Mouse (Mus musculus) heart, postnatal 36 days (tissue): ENCODE results near the gene Chmp5. TPM values are rescaled to one million over a fixed set of nuclear protein-coding genes. Genes with fewer than 3 reads are reported as not detected.
"Not testable (repeated sequence)": the region's sequence is repeated elsewhere in the genome, so short reads cannot be mapped to it uniquely, and the experiment has no call there.

ENCODE experiments used
- DNase-seq, 2 experiments: peaks; one replicate each; pipeline ENCODE4 v3.0.0; 2021 to 2022
- intact Hi-C: fragments of 180-260 bp; cut with DNase I; formaldehyde crosslinking; loops from one replicate; pipeline ENCODE4 v1.15.1; 2025
- total RNA-seq, 2 experiments: library from RNA; stranded (reverse); gene quantifications; 2 replicates each; pipeline ENCODE4 v1.2.3; 2021

The Chmp5 gene
- 10 to 100 TPM; 39.2 to 40.1 TPM for total RNA-seq

DNA sequence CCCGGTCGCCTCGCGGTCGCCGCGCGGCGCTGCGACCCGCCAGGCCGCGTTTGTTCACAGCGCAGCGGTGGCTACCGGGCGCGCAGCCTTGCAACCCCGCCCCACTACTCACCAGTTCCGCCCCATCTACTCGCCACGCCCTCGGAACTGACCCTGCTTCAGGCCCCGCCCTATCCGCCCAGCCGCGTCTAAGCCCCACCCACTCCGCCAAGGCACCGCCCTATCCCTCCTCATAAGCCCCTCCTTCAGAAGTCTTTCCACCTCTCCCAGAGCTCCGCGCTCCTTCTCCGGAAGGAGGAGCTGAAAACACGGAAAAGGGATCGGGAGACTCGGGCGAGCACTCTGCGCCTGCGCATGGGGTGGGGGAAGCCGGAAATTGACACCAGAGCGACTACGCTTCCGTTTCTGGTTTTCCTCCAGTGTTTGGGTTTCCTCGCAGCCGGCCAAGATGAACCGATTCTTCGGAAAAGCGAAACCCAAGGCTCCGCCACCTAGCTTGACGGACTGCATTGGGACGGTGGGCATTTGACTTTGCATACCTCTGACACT, at the start of gene Chmp5, which contains the start of gene Bag1:
Gene Chmp5, plus strand, starts transcription at position 248 of the 549 bp plus-strand sequence.
Gene Bag1, minus strand, starts transcription at position 135 of the 549 bp plus-strand sequence.
- intact Hi-C loops: loop anchor here (5.0 kb wide), 1 partner anchor 96 kb away; the partner anchor contains the start of gene B4galt1
- DNase-seq: peak; percentile 98 to 99

GRCm38 (mm10) chr4:40898476-40899044, 49.6 kb upstream of the Chmp5 start:
- intact Hi-C loops: no loop called here
- DNase-seq: no peak

DNA sequence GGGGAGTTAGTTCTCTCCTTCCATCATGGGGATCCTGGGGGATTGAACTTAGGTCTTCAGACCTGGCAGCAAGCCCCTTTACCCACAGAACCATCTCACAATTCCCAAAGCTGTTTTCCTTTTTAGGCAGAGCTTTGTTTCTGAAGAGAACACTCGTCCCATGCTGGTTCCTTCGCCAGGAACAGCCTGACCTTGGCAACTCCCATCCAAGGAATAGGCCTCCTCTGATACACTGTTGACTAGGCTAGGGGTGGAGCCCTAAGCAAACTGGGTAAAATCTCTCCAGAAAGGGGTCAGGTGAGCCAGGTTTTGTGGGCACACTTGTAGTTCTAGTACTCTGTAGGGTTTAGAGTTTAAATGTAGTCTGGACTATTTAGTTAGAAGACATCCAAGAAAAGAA, 48.9 kb upstream of the Chmp5 start:
- DNase-seq: no peak
- intact Hi-C loops: no loop called here

DNA sequence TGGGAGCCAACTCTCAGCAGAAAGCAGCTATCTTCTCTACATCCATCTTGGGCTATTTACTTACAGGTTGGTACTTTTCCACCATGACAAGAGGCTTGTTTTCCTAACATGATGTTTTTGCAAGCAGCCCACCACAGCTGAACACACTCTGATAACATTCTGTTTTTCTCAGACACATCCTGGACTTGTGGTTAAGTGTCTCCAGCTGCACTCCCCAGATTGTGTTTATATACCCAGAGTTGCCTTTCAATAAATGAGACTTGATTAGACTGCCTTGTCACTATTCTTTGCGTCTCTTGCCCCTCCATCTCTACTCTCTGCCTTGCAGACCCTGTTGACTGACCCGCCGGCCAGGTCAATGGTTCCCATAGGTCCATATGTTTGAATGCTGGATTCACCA, 48.1 kb upstream of the Chmp5 start:
- intact Hi-C loops: no loop called here

GRCm38 (mm10) chr4:40900612-40901011, 47.6 kb upstream of the Chmp5 start:
- intact Hi-C loops: no loop called here
- DNase-seq: no peak

More for the DNA sequence above, 48.1 kb upstream of the Chmp5 start:
- no peak for DNase-seq

- intact Hi-C loops: loop anchor here (1.0 to 2.0 kb wide), 2 partner anchors 49 to 133 kb away; no protein-coding TSS in a partner anchor
- no peak for DNase-seq
These were observed 41.9 kb upstream of the Chmp5 start for GRCm38 (mm10) chr4:40906298-40906697.

GRCm38 (mm10) chr4:40908261-40908969, 39.8 kb upstream of the Chmp5 start:
- DNase-seq: peak; percentile 24 to 39
- intact Hi-C loops: no loop called here

DNA sequence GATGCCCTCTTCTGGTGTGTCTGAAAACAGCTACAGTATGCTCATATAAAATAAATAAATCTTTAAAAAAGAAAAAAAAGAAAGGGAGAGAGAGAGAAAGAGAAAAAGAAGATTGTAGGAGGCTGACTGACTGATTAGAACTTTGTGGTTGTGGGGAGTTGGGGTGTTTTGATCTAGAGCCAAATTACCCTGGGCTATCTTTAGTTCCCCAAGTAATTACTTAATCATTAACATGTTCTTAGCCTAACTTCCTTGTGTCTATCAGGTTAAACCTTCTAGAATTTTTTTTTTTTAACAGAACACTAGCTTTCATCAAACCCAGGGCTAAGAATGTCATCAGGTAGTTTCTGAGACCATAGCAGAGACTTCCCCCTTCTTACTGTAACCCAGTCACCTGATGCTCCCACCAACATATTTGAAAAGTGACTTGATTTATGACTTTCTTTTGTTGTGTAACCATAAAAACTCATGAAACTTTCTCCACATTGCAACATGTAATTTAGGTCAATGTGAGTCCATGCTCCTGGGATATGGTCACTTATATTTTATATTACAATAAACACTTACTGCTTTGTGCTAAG, 33.8 kb upstream of the Chmp5 start:
- no peak for DNase-seq
- intact Hi-C loops: no loop called here

DNA sequence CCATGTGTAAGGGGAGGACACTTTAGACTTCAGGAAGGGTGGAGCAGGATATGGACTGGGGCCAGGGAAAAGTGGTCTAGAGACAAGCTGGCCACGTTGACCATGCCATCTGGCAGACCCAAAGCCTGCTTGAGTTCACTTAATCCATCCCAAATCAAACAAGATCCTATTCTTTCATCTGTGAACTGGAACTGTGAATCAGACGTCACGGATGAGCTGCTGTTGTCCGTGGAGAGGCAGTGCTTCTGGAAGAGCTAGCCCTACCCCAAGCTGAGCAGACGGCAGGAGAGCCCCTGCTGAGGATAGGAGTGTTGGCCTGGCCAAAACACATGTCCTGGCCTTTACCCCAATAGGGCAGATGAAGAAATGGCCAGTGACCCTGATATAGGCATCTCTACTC, 32.3 kb upstream of the Chmp5 start:
- intact Hi-C loops: no loop called here
- DNase-seq: no peak

DNA sequence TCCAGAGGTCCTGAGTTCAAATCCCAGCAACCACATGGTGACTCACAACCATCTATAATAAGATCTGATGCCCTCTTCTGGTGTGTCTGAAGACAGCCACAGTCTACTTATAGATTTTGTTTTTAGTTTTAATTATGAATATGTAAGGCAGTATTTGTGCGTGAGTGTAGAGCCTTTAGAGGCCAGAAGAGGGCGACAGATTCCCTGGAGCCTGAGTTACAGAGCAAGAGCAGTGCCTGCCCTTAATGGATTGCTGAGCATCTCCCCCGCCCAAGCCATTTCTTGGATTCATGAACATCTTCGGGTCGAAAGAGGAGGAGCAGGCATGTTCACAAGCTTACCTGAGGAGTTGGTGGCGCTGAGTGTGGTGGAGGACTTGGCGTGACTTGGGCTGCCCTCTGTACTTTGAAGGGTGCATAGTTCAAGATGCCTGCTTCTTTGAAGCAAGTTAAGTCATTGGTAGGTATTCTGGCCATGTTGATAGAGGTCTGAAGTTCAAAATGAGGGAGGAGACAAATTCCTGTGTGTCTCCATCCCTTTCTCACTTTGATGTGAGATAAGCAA, 31.5 kb upstream of the Chmp5 start:
- intact Hi-C loops: no loop called here
- DNase-seq: no peak

DNA sequence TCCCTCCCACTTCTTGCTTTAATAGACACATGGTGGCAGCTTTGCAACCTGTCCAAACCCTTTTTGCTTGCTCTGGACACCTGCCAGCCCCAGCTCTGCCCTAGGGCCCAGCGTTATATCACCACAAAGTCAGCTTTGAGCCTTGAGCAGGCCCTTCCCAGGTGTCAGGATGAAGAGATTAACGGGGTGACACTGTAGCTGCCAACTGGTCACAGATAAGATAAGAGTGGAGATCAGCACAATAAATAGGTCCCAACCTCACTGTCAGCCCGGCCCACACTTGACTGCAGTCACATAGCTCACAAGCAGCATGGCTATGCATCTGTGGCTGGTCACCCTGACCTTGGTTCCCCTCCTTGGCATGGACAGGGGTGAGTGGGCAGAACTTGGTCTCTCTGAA, 28.4 kb upstream of the Chmp5 start, which contains the start of gene Spink4:
Gene Spink4, plus strand, starts transcription at position 268 of the 400 bp plus-strand sequence.
- peak; percentile 16 to 18 for DNase-seq
- intact Hi-C loops: no loop called here

- intact Hi-C loops: no loop called here
- no peak for DNase-seq
These were observed 27.6 kb upstream of the Chmp5 start for GRCm38 (mm10) chr4:40920576-40920975.

DNA sequence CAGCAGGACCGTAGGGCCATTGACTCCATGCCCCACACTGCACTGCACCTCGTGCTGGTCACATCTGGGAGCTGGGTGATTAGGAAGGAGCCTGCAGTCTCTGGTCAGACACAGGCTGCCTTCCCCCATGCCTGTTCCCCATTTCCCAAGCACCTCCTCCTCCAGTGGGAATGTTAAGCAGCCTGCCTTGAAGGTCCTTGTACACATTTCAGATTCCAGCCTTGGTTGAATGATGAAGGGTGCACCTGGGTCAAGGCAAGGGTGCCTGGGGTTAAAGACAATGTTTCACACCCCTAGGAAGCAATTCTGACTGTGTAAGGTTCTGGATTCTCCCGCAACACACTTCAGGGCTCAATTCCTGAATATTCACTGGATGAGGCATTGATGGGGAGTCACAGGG, 26.9 kb upstream of the Chmp5 start:
- no peak for DNase-seq
- intact Hi-C loops: no loop called here

DNA sequence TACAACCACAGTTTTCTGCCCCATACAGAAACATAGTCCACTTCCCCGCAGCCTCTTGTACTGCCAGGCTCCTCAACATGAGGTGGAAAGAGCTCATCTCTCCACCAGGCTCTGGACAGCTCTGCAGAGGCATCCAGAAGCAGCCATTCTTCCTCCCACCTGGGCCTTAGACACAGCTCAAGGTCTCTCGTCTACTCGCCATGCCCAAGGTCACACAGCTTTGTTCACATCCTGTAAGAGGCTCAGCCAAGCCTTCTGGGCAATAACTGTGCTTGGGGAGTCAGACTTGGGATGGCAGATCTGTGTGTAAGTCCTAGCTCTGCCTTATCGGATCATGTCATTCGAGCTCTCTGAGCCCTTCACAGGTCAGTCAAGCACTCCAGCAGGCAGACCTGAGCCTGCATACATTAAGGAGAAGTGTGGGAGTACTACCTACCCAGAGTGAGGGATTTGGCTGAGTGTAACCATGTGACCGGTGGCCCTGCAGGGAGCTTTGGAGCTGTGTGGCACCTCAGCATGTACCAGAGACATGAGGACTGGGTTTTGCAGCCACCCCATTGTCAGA, 25.0 kb upstream of the Chmp5 start:
- DNase-seq: no peak
- intact Hi-C loops: no loop called here

DNA sequence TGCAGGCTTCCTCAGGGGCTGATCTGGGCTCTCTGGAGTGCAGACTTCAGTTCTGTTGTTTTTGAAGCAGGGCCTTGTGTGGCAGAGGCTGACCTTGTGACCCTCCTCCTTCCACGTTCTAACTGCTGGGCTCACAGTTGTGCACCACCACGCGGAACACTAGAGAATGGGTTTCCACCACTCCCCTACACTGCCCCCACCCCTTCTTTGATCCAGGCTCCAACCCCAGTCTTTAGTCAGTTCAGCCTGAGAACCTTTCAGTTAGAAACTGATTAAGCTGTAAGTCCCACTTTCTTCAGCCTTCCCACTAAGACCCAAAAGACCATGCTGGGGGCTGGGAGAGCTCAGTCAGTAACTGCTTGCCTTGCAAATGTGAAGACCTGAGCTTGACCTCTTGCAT, 22.6 kb upstream of the Chmp5 start:
- intact Hi-C loops: no loop called here

GRCm38 (mm10) chr4:40929046-40929445, 19.2 kb upstream of the Chmp5 start:
- no peak for DNase-seq
- intact Hi-C loops: no loop called here

More for the DNA sequence above, 22.6 kb upstream of the Chmp5 start:
- DNase-seq: no peak

DNA sequence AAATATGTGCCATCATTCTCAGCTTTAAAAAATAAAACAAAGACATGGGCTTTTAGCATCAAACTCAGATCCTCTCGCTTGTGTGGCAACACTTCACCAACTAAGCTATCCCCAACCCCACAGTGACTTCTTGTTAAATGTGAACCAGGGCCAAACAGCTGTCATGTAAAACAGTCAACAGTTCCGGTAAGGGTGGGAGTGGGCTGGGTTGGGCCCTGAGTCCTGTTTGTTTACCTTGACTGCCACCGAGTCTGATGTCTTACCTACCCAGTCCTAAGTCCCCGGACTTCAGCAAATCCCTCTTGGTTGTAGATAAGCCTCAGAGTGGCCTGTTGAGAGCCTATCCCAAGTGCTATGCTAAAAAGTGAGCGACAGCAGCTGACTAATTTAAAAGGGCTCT, 14.5 kb upstream of the Chmp5 start:
- intact Hi-C loops: no loop called here
- DNase-seq: no peak

GRCm38 (mm10) chr4:40934369-40934768, 13.8 kb upstream of the Chmp5 start:
- intact Hi-C loops, DNase-seq: not testable (repeated sequence)

GRCm38 (mm10) chr4:40936175-40936839, 11.9 kb upstream of the Chmp5 start:
- intact Hi-C loops: no loop called here
- DNase-seq: peak; percentile 50 to 58

DNA sequence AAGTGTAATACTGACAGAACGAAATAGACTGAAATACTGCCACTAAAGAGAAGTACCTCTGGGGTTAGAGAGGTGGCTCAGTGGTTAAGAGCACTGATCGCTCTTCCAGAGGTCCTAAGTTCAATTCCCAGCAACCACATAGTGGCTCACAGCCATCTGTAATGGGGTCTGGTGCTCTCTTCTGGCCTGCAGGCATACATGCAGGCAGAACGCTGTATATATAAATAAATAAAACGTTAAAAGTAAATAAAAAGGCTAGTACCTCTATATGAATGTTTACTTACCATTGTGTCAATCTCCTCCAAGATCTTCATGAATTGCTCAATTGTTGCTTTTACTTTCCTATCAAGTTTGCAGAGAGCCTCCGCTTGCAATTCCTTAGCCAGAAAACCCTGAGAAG, 9.4 kb upstream of the Chmp5 start:
- intact Hi-C loops: no loop called here

More for the DNA sequence above, 9.4 kb upstream of the Chmp5 start:
- no peak for DNase-seq
